In genomic region chr4:155043289-155043625, GRCm38 (mm10) we compare ENCODE assay signal across 9 mouse cellular contexts. TPM values are rescaled to one million over a fixed set of nuclear protein-coding genes. Genes with fewer than 3 reads are reported as not detected.
DNase-seq lines count a peak whose midpoint lies in the region; ATAC-seq lines count a peak whose summit lies in the region.
"Had no signal": no experiment of that assay in that cellular context is flagged by ENCODE, and none has a peak within 500 bp of the region (broad histone marks: within the 10 kb centered on the region; RNA-seq: fewer than 3 reads in every experiment).

No protein-coding gene starts in this region.

- no peak for DNase-seq in kidney, postnatal 4 days
- DNase-seq in embryonic facial prominence, embryonic 14.5 days (ENCODE audit: low spot score), result no peak
- no peak for DNase-seq in testis, postnatal 10 days (ENCODE audit: low spot score)
- DNase-seq in ovary, postnatal 10 days (ENCODE audit: low spot score), result no peak
- no peak for DNase-seq in gastrocnemius, postnatal 25 days

- under 1% methylated on average over 25 of the region's 25 CpGs for WGBS in kidney, embryonic 16.5 days
- 6% methylated on average over 13 of the region's 25 CpGs for WGBS in embryonic facial prominence, embryonic 14.5 days
- 2% methylated on average over 20 of the region's 25 CpGs for WGBS in hindbrain, embryonic 13.5 days
- WGBS in midbrain, embryonic 15.5 days, result 2% methylated on average over 22 of the region's 25 CpGs

- no peak overlapping the region for H3K9ac ChIP-seq in kidney, embryonic 16.5 days (replicated peaks; ENCODE audit: low read length)
- H3K9ac ChIP-seq in embryonic facial prominence, embryonic 14.5 days (ENCODE audit: low read depth, low read length), result peak overlapping the region; percentile 55; the same call in 1 of the 2 replicates
- peak overlapping the region; percentile 76 for H3K9ac ChIP-seq in hindbrain, embryonic 13.5 days
- peak overlapping the region; percentile 64 for H3K9ac ChIP-seq in midbrain, embryonic 15.5 days

- no peaks in the 10 kb centered on the region for H3K9me3 ChIP-seq in kidney, embryonic 16.5 days (ENCODE audit: low read length)
- no peaks in the 10 kb centered on the region for H3K9me3 ChIP-seq in embryonic facial prominence, embryonic 14.5 days (ENCODE audit: control insufficient read depth, low read length)
- no peaks in the 10 kb centered on the region for H3K9me3 ChIP-seq in hindbrain, embryonic 13.5 days
- H3K9me3 ChIP-seq in midbrain, embryonic 15.5 days, result no peaks in the 10 kb centered on the region

- H3K4me2 ChIP-seq in kidney, embryonic 16.5 days (replicated peaks; ENCODE audit: low read depth, low read length), result peak overlapping the region; percentile 66
- peak overlapping the region; percentile 73 for H3K4me2 ChIP-seq in embryonic facial prominence, embryonic 14.5 days (ENCODE audit: low read depth, low read length)
- peak overlapping the region; percentile 87 for H3K4me2 ChIP-seq in hindbrain, embryonic 13.5 days
- peak overlapping the region; percentile 82 for H3K4me2 ChIP-seq in midbrain, embryonic 15.5 days

- no peaks in the 10 kb centered on the region for H3K36me3 ChIP-seq in kidney, embryonic 16.5 days (ENCODE audit: insufficient read depth, low read length)
- no peaks in the 10 kb centered on the region for H3K36me3 ChIP-seq in embryonic facial prominence, embryonic 14.5 days (ENCODE audit: control insufficient read depth, insufficient read depth, low read length)
- no peaks in the 10 kb centered on the region for H3K36me3 ChIP-seq in hindbrain, embryonic 13.5 days
- H3K36me3 ChIP-seq in midbrain, embryonic 15.5 days (replicated peaks), result no peaks in the 10 kb centered on the region

- peaks cover 38% of the 10 kb centered on the region for H3K27me3 ChIP-seq in kidney, embryonic 16.5 days (ENCODE audit: insufficient read depth, low read length)
- peaks cover 51% of the 10 kb centered on the region for H3K27me3 ChIP-seq in embryonic facial prominence, embryonic 14.5 days (replicated peaks; ENCODE audit: control insufficient read depth, insufficient read depth, low read length)
- peaks cover 64% of the 10 kb centered on the region for H3K27me3 ChIP-seq in hindbrain, embryonic 13.5 days
- H3K27me3 ChIP-seq in midbrain, embryonic 15.5 days (replicated peaks), result peaks cover 32% of the 10 kb centered on the region

- peaks cover 7% of the 10 kb centered on the region; the same call in 1 of the 2 replicates for H3K4me1 ChIP-seq in kidney, embryonic 16.5 days (ENCODE audit: insufficient read depth, low read length)
- H3K4me1 ChIP-seq in embryonic facial prominence, embryonic 14.5 days (ENCODE audit: control insufficient read depth, insufficient read depth, low read length), result no peaks in the 10 kb centered on the region; the same call in 1 of the 2 replicates
- H3K4me1 ChIP-seq in hindbrain, embryonic 13.5 days (replicated peaks), result peaks cover 41% of the 10 kb centered on the region
- H3K4me1 ChIP-seq in midbrain, embryonic 15.5 days, result peaks cover 40% of the 10 kb centered on the region

- no peak overlapping the region for H3K27ac ChIP-seq in kidney, embryonic 16.5 days (ENCODE audit: low read length)
- H3K27ac ChIP-seq in embryonic facial prominence, embryonic 14.5 days (replicated peaks; ENCODE audit: low read depth, low read length), result no peak overlapping the region
- H3K27ac ChIP-seq in hindbrain, embryonic 13.5 days, result no peak overlapping the region
- no peak overlapping the region for H3K27ac ChIP-seq in midbrain, embryonic 15.5 days

- H3K4me3 ChIP-seq in kidney, embryonic 16.5 days (ENCODE audit: low read length), result peak overlapping the region; percentile 37
- peak overlapping the region; percentile 45 for H3K4me3 ChIP-seq in embryonic facial prominence, embryonic 14.5 days (ENCODE audit: low read depth, low read length)
- H3K4me3 ChIP-seq in hindbrain, embryonic 13.5 days, result peak overlapping the region; percentile 52
- peak overlapping the region; percentile 58 for H3K4me3 ChIP-seq in midbrain, embryonic 15.5 days

- no peak for ATAC-seq in kidney, embryonic 16.5 days (ENCODE audit: low FRiP score, low TSS enrichment)
- ATAC-seq in embryonic facial prominence, embryonic 14.5 days (ENCODE audit: low read depth), result no peak
- ATAC-seq in hindbrain, embryonic 13.5 days (ENCODE audit: low FRiP score), result peak; percentile 40
- ATAC-seq in midbrain, embryonic 15.5 days (replicated peaks), result peak; percentile 32; the same call in 1 of the 2 replicates

RNA-seq across cellular contexts. Expression of gene Plch2, which starts 13.3 kb away (rescaled TPM):
- 3.6 and 3.8 TPM in 2 replicates for polyA plus RNA-seq in kidney, embryonic 16.5 days (2015; fragmentation: Nextera tagmentation; extraction: Ambion mirVana)
- 9.8 and 11.2 TPM in 2 replicates for polyA plus RNA-seq in embryonic facial prominence, embryonic 14.5 days (2014; fragmentation: Nextera tagmentation; extraction: Ambion mirVana)
- 8.4 and 11.1 TPM in 2 replicates for polyA plus RNA-seq in hindbrain, embryonic 13.5 days (2015; fragmentation: Nextera tagmentation; extraction: Ambion mirVana)
- 20.1 and 23.0 TPM in 2 replicates for polyA plus RNA-seq in midbrain, embryonic 15.5 days (2015; fragmentation: Nextera tagmentation; extraction: Ambion mirVana)
- under 1 TPM; 0.05 to 0.21 TPM for total RNA-seq in gastrocnemius, postnatal 25 days (2021)
- total RNA-seq: liver, adult 2 months had no signal

RNA-seq across cellular contexts. Expression of gene Pex10, which starts 23.6 kb away (rescaled TPM):
- polyA plus RNA-seq in kidney, embryonic 16.5 days (2015; fragmentation: Nextera tagmentation; extraction: Ambion mirVana), result 26.3 and 27.3 TPM in 2 replicates
- 5.8 and 7.3 TPM in 2 replicates for polyA plus RNA-seq in embryonic facial prominence, embryonic 14.5 days (2014; fragmentation: Nextera tagmentation; extraction: Ambion mirVana)
- polyA plus RNA-seq in hindbrain, embryonic 13.5 days (2015; fragmentation: Nextera tagmentation; extraction: Ambion mirVana), result 18.6 and 24.2 TPM in 2 replicates
- 21.9 and 22.7 TPM in 2 replicates for polyA plus RNA-seq in midbrain, embryonic 15.5 days (2015; fragmentation: Nextera tagmentation; extraction: Ambion mirVana)
- 10 to 100 TPM; 11.3 to 14.6 TPM for total RNA-seq in gastrocnemius, postnatal 25 days (2021)

RNA-seq across cellular contexts. Expression of gene Rer1, which starts 42.9 kb away (rescaled TPM):
- 158 and 162 TPM in 2 replicates for polyA plus RNA-seq in kidney, embryonic 16.5 days (2015; fragmentation: Nextera tagmentation; extraction: Ambion mirVana)
- 180 and 187 TPM in 2 replicates for polyA plus RNA-seq in embryonic facial prominence, embryonic 14.5 days (2014; fragmentation: Nextera tagmentation; extraction: Ambion mirVana)
- 123 and 132 TPM in 2 replicates for polyA plus RNA-seq in hindbrain, embryonic 13.5 days (2015; fragmentation: Nextera tagmentation; extraction: Ambion mirVana)
- 111 and 115 TPM in 2 replicates for polyA plus RNA-seq in midbrain, embryonic 15.5 days (2015; fragmentation: Nextera tagmentation; extraction: Ambion mirVana)
- total RNA-seq in gastrocnemius, postnatal 25 days (2021), result 10 to 100 TPM; 44.8 to 51.3 TPM

RNA-seq across cellular contexts. Expression of gene Morn1, which starts 43.1 kb away (rescaled TPM):
- polyA plus RNA-seq in kidney, embryonic 16.5 days (2015; fragmentation: Nextera tagmentation; extraction: Ambion mirVana), result 5.9 and 7.0 TPM in 2 replicates
- 3.9 and 4.7 TPM in 2 replicates for polyA plus RNA-seq in embryonic facial prominence, embryonic 14.5 days (2014; fragmentation: Nextera tagmentation; extraction: Ambion mirVana)
- 7.1 and 8.0 TPM in 2 replicates for polyA plus RNA-seq in hindbrain, embryonic 13.5 days (2015; fragmentation: Nextera tagmentation; extraction: Ambion mirVana)
- 8.2 and 8.9 TPM in 2 replicates for polyA plus RNA-seq in midbrain, embryonic 15.5 days (2015; fragmentation: Nextera tagmentation; extraction: Ambion mirVana)
- total RNA-seq in gastrocnemius, postnatal 25 days (2021), result 1 to 10 TPM; 2.2 to 2.4 TPM

Comparison
In these comparisons a context has a peak if more than half of its experiments do, and no peak if none do; other contexts are left out.
1. ATAC-seq: peak in hindbrain, embryonic 13.5 days (single experiment) and midbrain, embryonic 15.5 days (single experiment); none in kidney, embryonic 16.5 days (single experiment) and embryonic facial prominence, embryonic 14.5 days (single experiment).
2. Peak in every context shown above with its lines, with median percentiles within 50 percentile points of each other: H3K4me2 ChIP-seq and H3K4me3 ChIP-seq.